Mouse (Mus musculus): ENCODE measurements around the gene Nadk2.

The Nadk2 gene

DNA sequence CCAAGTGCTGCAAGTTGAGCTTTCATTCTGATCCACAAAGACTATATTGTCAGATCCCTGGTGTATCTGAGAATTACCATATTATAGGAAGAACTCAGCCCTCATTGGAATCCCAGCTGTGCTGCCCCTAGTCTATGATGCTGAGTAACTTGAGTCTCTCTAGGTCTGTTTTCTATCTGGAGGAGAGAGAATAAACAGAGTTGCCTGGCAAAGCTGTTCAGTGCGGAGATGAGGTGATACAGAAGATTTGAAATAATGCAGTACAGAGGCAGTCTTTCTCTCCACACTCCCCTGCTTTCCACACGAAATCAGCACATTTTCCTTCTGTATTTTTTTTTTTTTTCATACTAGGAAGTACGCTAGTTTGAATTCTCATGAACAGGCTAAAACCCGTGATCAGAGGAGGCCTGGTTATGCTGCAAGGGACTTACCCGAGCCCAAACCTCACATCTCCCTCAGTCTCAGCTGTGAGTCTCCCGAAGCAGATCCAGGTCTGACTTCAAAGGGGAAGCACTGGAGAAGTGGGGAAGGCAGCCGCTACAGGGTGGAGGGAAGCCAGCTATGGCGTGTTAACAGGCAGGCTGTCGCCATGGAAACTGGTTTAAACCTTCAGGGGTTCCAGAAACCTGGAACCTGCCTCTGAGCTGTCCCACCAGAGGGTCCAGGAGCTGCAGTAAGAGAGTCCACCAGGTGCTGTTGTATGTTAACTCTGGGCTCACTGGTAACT, 59.9 kb downstream of the Nadk2 start:
- in situ Hi-C loops (cut with MseI, MboI) = no loop called here

GRCm38 (mm10) chr15:9131499-9131888, 60.4 kb downstream of the Nadk2 start:
- in situ Hi-C loops (cut with MseI, MboI) = no loop called here

- in situ Hi-C loops (cut with MseI, MboI) = no loop called here
These were observed 61.8 kb downstream of the Nadk2 start for GRCm38 (mm10) chr15:9132693-9133443.

DNA sequence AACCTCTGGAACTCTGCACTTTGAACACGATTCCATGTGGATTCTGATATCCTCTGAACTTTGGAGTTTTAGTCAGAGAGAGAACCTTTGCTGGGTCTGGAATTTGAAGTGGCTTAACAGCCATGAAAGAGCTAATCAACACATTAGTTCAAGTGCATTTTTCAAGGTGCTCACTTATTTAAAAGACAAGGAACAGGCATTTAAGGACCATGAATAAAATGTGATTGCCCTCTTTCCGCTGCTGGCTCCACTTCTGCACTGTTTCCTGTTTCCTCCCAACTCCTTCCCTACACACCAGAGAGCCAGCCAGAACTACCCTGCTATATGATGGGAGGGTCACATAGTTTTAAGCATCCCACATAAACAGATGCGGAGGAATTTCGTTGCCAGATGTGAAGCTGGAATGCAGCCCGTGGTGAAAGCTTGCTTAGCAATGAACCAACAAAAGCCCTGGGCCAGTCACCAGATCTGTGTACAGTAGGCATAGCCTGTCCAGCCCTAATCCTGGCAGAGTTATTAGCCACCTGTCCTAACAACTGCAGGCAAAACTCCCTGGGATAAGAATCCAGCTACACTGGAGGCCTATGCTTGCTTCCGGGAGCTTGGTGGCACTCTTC, 63.9 kb downstream of the Nadk2 start:
- in situ Hi-C loops (cut with MseI, MboI) = no loop called here

- in situ Hi-C loops (cut with MseI, MboI) = no loop called here
These were observed 68.4 kb downstream of the Nadk2 start for GRCm38 (mm10) chr15:9139447-9139846.

DNA sequence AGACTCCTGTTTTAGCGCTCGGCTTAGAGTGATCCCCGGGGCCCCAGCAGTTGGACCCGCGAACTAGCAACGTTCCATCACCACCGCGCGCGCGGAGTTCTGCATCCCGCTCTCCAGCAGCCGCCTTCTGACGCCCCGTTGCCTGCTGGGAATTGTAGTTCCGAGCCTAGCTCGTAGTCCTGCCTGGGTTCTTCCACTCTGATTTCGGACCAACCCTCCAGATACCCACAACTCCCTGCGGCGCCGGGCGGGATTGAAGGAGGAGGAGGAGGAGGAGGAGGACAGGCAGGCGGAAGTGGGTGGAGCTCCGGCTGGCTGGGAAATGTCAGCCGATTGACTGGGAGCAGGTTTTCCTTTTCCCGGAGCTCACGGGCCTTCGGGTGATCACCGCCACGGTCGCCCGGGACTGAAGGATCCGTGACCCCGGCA, 69.2 kb downstream of the Nadk2 start, which contains the start of gene Lmbrd2:
TSS of gene Lmbrd2 (plus strand) at position 299 of the 429 bp plus-strand sequence.
- in situ Hi-C loops (cut with MseI, MboI) = no loop called here

- in situ Hi-C loops (cut with MseI, MboI) = no loop called here
These were observed 69.7 kb downstream of the Nadk2 start for GRCm38 (mm10) chr15:9140684-9141171.

DNA sequence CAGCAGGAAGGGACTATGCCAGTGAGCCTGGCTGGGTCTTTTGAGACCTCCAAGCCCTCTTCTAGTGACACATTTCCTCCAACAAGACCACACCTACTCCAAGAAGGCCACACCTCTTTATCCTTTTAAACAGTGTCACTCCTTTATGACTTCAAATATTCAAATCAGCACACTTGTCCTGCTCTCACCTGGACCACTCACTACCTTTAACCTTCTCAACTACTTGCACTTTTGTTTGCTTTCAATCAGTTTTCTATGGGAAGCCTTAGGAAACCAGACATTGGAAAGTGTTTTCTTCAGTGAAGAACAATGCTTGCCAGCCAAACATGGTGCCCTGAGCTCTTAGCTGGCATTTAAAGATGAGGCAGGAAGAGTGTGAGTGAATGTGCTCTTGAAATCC, 84.3 kb downstream of the Nadk2 start, which contains the start of gene Skp2:
TSS of gene Skp2 (minus strand) at position 101 of the 400 bp plus-strand sequence.
- in situ Hi-C loops (cut with MseI, MboI) = no loop called here
